Mouse (Mus musculus) Muller cell, postnatal 12 days (primary cell): ENCODE measurements around the gene Sdf2.
A peak's percentile ranks its signal among the peaks of the same experiment; 100 is the strongest.

Experiments
- DNase-seq: peaks from one replicate; pipeline ENCODE4 v3.0.0-alpha.2; 2015; ENCODE audit errors: inconsistent ontology term

Sdf2 gene

DNA sequence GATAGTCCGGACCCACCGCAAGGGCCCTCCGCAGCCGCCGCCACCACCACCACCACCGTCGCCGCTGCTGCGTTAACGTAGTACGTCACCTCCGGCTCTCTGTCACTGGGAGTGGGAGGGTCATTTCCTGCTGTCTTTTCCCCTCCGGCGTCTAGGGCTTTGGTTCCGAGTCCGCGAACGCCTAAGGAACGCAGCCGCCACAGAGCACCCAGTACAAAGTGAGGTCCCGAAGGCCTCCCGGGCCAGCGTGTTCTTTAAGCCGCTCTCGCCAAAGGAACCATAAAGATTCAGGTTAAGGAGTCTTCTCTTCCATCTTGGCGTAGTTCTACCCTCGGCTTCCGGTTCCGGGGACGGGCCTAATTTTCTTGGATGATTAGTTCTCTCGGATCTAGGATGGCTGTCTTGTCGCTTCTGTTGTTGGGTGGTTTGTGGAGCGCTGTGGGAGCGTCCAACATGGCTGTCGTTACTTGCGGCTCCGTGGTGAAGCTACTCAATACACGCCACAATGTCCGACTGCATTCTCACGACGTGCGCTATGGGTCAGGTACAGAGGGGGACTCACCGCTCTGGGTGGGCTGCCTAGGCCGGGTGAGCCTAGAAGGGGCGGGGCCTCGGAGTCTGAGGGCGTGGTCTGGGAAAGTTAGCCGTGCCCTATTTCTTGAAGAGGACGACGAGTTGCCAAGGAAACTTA lies at the start of gene Sdf2, which contains the start of gene Supt6:
Gene Sdf2, plus strand, starts transcription at position 120 of the 691 bp plus-strand sequence.
Gene Supt6, minus strand, starts transcription at position 361 of the 691 bp plus-strand sequence.
- DNase-seq = peak; percentile 96

GRCm38 (mm10) chr11:78202372-78202771 lies 43.2 kb upstream of the Sdf2 start:
- no peak for DNase-seq

DNA sequence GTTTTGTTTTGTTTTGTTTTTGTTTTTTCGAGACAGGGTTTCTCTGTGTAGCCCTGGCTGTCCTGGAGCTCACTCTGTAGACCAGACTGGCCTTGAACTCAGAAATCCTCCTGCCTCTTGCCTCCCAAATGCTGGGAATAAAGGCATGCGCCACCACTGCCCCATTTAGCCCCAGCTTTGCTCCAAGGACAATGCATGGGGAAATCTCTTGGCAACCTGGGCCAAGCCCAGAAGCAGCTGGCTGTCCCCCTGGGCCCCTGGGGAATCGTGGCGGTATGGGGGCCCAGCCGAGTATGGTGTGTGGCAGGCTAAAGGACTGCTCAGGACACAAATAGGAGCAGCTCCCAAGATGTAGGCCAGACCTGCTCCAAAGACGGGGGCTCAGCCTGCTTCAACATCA lies 41.3 kb upstream of the Sdf2 start:
- no peak for DNase-seq

DNA sequence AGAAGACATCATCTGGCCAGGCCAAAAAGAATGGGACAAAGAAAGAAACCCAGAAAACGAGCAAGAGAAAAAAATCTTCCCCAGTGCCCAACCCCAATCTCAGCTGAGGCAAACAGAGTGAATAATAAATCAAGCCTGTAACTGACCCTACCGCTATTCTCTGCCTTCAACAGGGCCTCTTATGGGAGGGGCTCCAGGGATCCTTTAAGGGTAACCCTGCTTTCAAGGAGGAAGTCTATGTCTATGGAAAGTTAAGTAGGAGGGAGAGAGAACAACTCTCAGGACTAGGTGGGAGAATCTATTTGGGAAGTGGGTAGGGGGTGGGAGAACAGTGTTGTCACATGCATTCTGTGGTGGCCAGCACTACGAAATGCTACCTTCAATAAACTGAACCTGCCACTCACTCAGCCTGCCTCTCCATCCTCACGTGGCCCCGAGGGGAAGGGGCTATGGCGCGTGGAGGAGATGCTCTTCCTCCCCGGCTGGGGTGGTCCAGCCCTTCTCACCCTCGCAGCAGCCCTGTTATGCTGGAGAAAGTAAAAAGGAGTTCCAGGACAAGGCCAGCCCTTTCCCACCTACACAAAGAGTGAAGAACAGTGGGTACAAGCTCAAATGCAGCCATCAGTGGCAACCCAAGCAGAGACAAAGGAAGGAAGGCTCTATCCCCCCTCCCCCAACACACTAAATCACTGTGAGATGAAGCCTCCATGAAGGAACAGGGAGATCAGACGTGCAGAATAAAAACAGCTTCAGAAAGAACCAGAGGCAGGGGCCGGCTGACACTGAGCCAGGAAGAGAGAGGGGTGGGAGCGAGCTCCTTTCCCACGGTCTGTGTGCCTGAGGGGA lies 40.0 kb upstream of the Sdf2 start:
- no peak for DNase-seq

GRCm38 (mm10) chr11:78207190-78207589 lies 38.4 kb upstream of the Sdf2 start:
- no peak for DNase-seq

GRCm38 (mm10) chr11:78209886-78210285 lies 35.7 kb upstream of the Sdf2 start:
- no peak for DNase-seq

DNA sequence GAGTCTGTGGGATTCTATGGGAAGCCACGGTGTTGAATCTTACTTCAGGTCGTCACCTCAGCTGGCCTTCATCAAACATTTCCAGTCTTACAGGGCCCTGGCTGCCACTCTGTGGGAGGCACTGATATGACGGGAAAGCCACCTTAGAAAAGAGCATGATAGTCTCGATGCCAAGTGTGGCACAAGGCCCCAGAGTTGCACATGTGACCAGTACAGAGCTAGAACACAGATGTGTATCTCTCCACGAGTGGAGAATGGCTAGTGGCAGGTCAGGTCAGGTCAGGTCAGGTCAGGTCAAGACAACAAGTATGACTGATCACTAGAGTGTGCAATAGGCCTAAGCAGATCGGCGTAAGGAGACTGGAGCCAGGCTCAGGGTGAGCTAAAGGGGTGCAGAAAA lies 34.9 kb upstream of the Sdf2 start:
- no peak for DNase-seq

GRCm38 (mm10) chr11:78211513-78211912 lies 34.0 kb upstream of the Sdf2 start:
- DNase-seq = no peak

- no peak for DNase-seq
Measured at GRCm38 (mm10) chr11:78213086-78213817, 32.3 kb upstream of the Sdf2 start.

DNA sequence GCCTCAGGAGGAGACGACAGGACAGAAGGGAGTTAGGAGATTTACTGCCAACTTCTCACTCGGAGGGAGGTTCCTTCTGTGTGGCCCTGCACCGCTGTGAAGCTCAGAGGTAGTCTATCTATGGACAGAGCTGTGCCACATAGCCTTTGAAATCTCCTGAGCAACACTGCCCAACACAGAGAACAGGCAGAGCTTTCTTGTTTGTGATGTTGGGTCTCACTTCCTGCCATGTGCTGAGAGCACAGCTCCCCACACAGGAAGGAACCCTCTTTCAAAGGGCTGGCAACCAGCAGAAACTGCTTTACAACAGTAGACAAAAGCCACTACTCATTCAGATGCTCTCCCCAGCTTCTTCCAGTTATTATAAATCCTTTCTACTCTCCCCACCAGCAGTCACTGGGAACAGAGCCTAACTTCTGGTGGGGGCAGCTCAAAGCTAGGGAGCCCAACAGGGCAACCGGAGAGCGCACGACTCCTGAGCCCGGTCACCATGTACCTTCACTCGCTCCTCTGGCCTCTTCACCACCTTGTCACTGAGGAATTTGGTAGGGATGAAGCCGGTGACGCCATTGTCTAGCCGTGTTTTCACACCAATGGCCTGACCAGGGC lies 29.7 kb upstream of the Sdf2 start:
- no peak for DNase-seq

DNA sequence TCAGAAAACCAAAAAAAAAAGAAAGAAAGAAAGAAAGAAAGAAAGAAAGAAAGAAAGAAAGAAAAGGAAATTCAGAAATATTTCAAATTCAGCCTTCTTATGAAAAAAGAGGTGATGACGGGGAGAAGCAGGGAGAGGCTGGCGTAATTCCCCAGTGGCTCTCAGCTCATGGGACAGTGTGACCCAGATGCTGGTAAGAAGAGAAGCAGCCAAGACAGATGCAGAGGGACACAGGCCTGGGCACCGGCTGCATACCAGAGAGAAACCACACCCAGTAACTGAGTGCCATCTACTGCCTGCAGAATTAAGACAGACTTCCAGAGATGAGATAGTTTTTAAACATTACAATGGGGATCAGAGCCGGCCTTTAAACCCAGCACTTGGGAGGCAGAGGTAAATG lies 22.0 kb upstream of the Sdf2 start:
- no peak for DNase-seq

DNA sequence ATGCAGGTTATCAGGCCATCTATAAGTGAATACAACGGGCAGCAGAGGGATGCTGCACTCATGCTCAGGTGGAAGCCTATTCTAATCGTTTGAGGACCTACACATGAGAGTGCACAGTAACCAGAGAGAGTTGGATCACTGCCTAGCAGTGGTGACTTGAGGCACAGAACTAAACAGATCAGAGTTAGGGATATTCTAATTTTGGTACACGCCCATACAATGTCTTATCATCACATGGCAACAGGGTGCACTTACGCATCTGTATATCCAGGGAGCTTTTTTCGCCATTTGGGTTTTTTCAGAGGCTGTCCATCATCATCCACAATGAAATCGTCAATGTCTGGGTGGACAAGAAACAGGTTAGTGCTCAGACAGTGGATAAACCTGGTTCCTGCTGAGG lies 14.0 kb upstream of the Sdf2 start:
- DNase-seq = no peak

GRCm38 (mm10) chr11:78240193-78240857 lies 5.2 kb upstream of the Sdf2 start:
- DNase-seq = no peak

GRCm38 (mm10) chr11:78245261-78245626 lies 302 bp upstream of the Sdf2 start:
- no peak for DNase-seq

DNA sequence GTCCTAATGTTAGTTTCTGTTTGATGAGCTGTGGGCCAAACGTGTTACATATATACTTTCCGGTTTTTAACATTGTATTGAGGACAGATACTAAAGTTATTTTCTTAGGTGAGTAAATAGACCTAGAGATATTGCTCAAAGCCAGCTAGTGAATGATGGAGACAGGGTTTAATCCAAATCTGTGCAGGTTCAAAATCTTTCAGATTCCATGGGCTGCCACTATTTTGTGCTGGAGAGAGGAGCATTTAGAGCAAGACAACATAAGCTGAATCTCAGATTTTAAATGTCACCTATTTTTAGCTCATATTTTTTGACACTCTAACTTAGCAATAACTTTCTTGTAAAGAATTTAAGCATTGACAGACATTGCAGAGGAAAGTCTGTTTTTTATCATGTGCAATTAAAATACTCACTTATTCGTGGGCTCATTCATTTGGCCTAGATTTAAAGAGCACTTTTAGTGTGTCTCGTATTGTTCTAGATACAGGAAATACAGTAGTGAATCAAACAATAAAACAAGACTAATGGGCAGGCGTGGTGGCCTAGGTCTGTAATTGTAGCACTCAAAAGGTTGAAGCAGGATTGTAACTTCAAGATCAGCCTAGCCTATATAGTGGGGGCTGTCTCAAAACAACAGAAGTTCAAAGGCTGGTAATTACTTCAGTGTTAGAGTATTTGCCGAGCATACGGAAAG lies 919 bp downstream of the Sdf2 start:
- no peak for DNase-seq

DNA sequence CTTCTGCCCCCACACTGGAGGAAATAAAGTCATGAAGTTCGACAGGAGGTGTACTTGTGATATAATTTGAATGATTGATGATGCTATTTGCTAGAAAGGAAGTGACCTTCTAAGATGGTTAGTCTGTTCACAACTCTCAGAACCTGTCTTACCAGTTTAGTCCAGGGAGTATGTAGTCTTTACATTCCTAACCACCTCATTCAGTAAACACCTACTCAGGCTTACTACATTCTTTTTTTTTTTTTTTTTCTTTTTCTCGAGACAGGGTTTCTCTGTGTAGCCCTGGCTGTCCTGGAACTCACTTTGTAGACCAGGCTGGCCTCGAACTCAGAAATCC lies 1.4 kb downstream of the Sdf2 start:
- DNase-seq = no peak

DNA sequence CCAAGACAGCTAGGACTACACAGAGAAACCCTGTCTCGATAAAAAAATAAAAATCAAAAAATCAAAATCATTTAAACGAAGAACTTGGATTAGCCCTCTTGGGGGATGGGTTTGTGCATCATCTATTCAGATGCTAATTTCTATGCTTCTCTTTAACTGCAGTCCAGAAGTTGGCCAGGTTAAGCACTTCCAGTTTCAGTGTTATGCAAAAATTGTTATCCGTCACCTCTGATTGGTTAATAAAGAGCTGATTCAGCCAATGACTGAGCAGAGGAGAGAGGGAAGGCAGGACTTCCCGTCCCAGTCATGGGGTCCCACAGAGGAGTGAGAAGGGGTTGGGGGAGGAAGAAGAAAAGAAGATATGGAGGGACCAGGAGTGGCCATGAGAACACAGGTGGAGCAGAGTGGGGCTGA lies 2.2 kb downstream of the Sdf2 start:
- no peak for DNase-seq

GRCm38 (mm10) chr11:78256618-78257017 lies 11.1 kb downstream of the Sdf2 start:
- DNase-seq = no peak

- no peak for DNase-seq
Measured at GRCm38 (mm10) chr11:78260489-78261258, 15.1 kb downstream of the Sdf2 start.
